Mouse (Mus musculus) limb, embryonic 14.5 days (tissue): ENCODE data around the gene Gm32802. TPM values are rescaled to one million over a fixed set of nuclear protein-coding genes. Genes with fewer than 3 reads are reported as not detected.
"Not testable (repeated sequence)": the region's sequence is repeated elsewhere in the genome, so short reads cannot be mapped to it uniquely, and the experiment has no call there.

ENCODE experiments used
- ATAC-seq: fragments of 200-750 bp; cut with Nextera tagmentation; 2 replicates; pipeline ENCODE4 v1.8.0; 2017; ENCODE audit warnings: low read depth, moderate number of reproducible peaks, moderate TSS enrichment; ENCODE audit not compliant: low FRiP score
- DNase-seq: peaks from one replicate; pipeline ENCODE4 v3.0.0-alpha.2; 2015; ENCODE audit warnings: low spot score
- H3K27ac ChIP-seq: fragments of 300-500 bp; sonication (generic); replicated peaks from 2 replicates; pipeline ENCODE4 v1.5.1; 2014; ENCODE audit warnings: low read depth, mild to moderate bottlenecking, low read length, moderate library complexity, mixed read lengths
- H3K27me3 ChIP-seq: fragments of 300-500 bp; sonication (generic); 2 replicates; pipeline ENCODE4 v1.6.1; 2014; ENCODE audit warnings: low read length, mixed read lengths; ENCODE audit not compliant: control insufficient read depth, insufficient read depth
- H3K36me3 ChIP-seq: fragments of 300-500 bp; sonication (generic); 2 replicates; pipeline ENCODE4 v1.6.1; 2014; ENCODE audit warnings: mild to moderate bottlenecking, low read length, moderate library complexity, mixed read lengths; ENCODE audit not compliant: control insufficient read depth, insufficient read depth
- H3K4me1 ChIP-seq: fragments of 300-500 bp; sonication (generic); 2 replicates; pipeline ENCODE4 v1.6.1; 2014; ENCODE audit warnings: antibody characterized with exemption, low read length, mixed read lengths; ENCODE audit not compliant: control insufficient read depth, insufficient read depth
- H3K4me2 ChIP-seq: fragments of 300-500 bp; sonication (generic); replicated peaks from 2 replicates; pipeline ENCODE4 v1.6.1; 2014; ENCODE audit warnings: low read depth, mild to moderate bottlenecking, low read length, moderate library complexity; ENCODE audit not compliant: severe bottlenecking
- H3K4me3 ChIP-seq: fragments of 300-500 bp; sonication (generic); replicated peaks from 2 replicates; pipeline ENCODE4 v1.5.1; 2014; ENCODE audit warnings: low read length
- H3K9ac ChIP-seq: fragments of 300-500 bp; sonication (generic); 2 replicates; pipeline ENCODE4 v1.6.1; 2014; ENCODE audit warnings: mild to moderate bottlenecking, low read depth, low read length, moderate library complexity; ENCODE audit not compliant: severe bottlenecking
- H3K9me3 ChIP-seq: fragments of 300-500 bp; sonication (generic); 2 replicates; pipeline ENCODE4 v1.6.1; 2016; ENCODE audit warnings: low read length; ENCODE audit not compliant: control insufficient read depth
- WGBS: fragments of 180-500 bp; shearing (Covaris S2); extraction: QIAGEN DNeasy Blood & Tissue Kit; methylation state at CpG from one replicate; pipeline ENCODE4 v1.1.7; 2014; 5-methylcytosine and 5-hydroxymethylcytosine counted together
- polyA plus RNA-seq, 2 experiments: library from polyadenylated mRNA; depleted of rRNA in 1 of 2; stranded (reverse) in 1 of 2; unstranded in 1 of 2; fragments of >200 nt; fragmentation: Nextera tagmentation in 1 of 2; extraction: Ambion mirVana in 1 of 2; gene quantifications; 2 replicates each; pipeline versions ENCODE4 v1.2.1 to v1.2.3; 2012 to 2014

Gm32802 gene
- polyA plus RNA-seq (2012; rRNA removed) = 0.03 TPM in 1 of 2 replicates, not detected in the other
- polyA plus RNA-seq (2014; fragmentation: Nextera tagmentation; extraction: Ambion mirVana) = not detected in 2 replicates

DNA sequence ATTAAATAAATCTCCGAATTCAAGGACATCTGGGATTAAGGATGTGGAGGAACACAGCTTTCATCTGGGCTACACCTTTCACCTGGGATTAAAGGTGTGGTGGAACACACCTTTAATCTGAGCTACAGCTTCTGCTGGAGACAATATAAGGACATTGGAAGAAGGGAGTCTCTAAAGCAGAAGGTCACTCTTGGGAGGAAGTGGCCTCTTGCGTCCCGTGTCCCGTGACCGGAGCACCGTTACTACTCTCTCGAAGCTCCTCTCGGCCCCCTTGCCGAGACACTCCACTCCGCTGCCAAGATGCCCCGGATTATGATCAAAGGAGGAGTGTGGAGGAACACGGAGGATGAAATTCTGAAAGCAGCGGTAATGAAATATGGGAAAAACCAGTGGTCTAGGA is at the start of gene Gm32802:
Gene Gm32802, plus strand, starts transcription at position 301 of the 400 bp plus-strand sequence.
- not testable (repeated sequence) for H3K27me3 ChIP-seq, DNase-seq, H3K36me3 ChIP-seq, H3K27ac ChIP-seq, H3K9ac ChIP-seq, ATAC-seq, H3K4me2 ChIP-seq, H3K4me3 ChIP-seq, H3K4me1 ChIP-seq, H3K9me3 ChIP-seq
- WGBS = no CpG with 5 or more reads among the region's 13 CpGs

- H3K9ac ChIP-seq, H3K9me3 ChIP-seq, H3K36me3 ChIP-seq, H3K4me1 ChIP-seq, H3K4me2 ChIP-seq, DNase-seq, H3K4me3 ChIP-seq, H3K27ac ChIP-seq, H3K27me3 ChIP-seq: not testable (repeated sequence)
- ATAC-seq = peak; percentile 53; the same call in 1 of the 2 replicates
- 75% methylated on average over 2 of the region's 4 CpGs for WGBS
These were observed 42.6 kb upstream of the Gm32802 start for GRCm38 (mm10) chr10:118215719-118216393.

GRCm38 (mm10) chr10:118227629-118228028 is 30.9 kb upstream of the Gm32802 start:
- H3K27me3 ChIP-seq, ATAC-seq, H3K9ac ChIP-seq, H3K4me3 ChIP-seq, H3K27ac ChIP-seq, H3K9me3 ChIP-seq, H3K4me2 ChIP-seq, H3K4me1 ChIP-seq, DNase-seq, H3K36me3 ChIP-seq: not testable (repeated sequence)
- WGBS = no CpG with 5 or more reads among the region's 2 CpGs

- ATAC-seq, H3K27me3 ChIP-seq, H3K4me3 ChIP-seq, H3K27ac ChIP-seq, DNase-seq, H3K36me3 ChIP-seq, H3K4me2 ChIP-seq, H3K9me3 ChIP-seq, H3K9ac ChIP-seq, H3K4me1 ChIP-seq: not testable (repeated sequence)
- no CpG with 5 or more reads among the region's 5 CpGs for WGBS
These were observed 25.9 kb upstream of the Gm32802 start for GRCm38 (mm10) chr10:118232607-118233006.

DNA sequence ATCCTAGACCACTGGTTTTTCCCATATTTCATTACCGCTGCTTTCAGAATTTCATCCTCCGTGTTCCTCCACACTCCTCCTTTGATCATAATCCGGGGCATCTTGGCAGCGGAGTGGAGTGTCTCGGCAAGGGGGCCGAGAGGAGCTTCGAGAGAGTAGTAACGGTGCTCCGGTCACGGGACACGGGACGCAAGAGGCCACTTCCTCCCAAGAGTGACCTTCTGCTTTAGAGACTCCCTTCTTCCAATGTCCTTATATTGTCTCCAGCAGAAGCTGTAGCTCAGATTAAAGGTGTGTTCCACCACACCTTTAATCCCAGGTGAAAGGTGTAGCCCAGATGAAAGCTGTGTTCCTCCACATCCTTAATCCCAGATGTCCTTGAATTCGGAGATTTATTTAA is 17.8 kb upstream of the Gm32802 start, which contains the start of gene Gm32717:
Gene Gm32717, minus strand, starts transcription at position 101 of the 400 bp plus-strand sequence.
- not testable (repeated sequence) for H3K4me3 ChIP-seq, H3K4me1 ChIP-seq, H3K36me3 ChIP-seq, H3K4me2 ChIP-seq, H3K9me3 ChIP-seq, H3K27ac ChIP-seq, H3K27me3 ChIP-seq, DNase-seq, ATAC-seq, H3K9ac ChIP-seq
- WGBS = no CpG with 5 or more reads among the region's 13 CpGs

- not testable (repeated sequence) for H3K9me3 ChIP-seq, H3K36me3 ChIP-seq, H3K4me3 ChIP-seq, H3K27me3 ChIP-seq, H3K4me1 ChIP-seq, H3K4me2 ChIP-seq, H3K9ac ChIP-seq, H3K27ac ChIP-seq, ATAC-seq, DNase-seq
- WGBS = 83% methylated on average over 11 of the region's 11 CpGs
These were observed 9.4 kb upstream of the Gm32802 start for GRCm38 (mm10) chr10:118249006-118249595.
